Mouse (Mus musculus): ENCODE results near the gene Znhit1.

Znhit1 gene

DNA sequence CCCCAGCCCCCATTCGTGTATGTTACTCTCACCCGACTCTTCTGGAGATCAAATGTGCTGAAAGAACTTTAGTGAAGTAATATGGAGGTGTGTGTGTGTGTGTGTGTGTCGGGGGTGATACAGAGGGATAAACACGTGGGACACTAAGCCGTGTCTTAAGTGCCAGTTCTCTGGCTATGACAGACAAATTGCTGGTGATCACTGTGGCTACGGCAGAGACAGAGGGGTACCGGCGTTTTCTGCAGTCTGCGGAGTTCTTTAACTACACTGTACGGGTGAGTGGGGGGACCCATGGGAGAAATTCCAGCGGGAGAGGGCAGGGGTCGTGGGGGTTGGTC lies at the start of gene Znhit1:
TSS of gene Znhit1 (minus strand) at position 88 of the 338 bp plus-strand sequence.
- no peak for DNase-seq (ENCODE audit: low read depth, low spot score)

- DNase-seq (ENCODE audit: low read depth, low spot score): no peak
Measured at GRCm38 (mm10) chr5:137036211-137036610, 48.4 kb upstream of the Znhit1 start.

DNA sequence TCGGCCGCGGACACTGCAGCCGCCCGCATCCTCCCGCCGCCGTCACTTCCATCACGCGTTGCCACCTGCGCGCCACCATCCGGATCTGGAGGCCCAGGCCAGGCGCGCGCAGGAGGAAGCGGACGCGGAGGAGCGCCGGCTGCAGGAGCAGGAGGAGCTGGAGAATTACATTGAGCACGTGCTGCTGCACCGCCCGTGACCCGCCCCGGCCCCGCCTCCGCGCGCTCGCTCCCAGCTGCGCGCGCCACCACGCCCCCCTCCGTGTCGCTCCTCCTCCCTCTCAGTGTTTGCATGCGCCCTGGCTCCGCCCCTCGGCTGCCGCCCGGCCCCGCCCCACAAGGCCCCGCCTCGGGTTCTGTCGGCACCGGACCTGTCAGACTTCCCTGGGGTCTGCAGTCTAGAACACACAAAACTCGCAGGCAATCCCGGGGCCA lies 44.8 kb upstream of the Znhit1 start:
- peak; percentile 65 for DNase-seq (ENCODE audit: low read depth, low spot score)

DNA sequence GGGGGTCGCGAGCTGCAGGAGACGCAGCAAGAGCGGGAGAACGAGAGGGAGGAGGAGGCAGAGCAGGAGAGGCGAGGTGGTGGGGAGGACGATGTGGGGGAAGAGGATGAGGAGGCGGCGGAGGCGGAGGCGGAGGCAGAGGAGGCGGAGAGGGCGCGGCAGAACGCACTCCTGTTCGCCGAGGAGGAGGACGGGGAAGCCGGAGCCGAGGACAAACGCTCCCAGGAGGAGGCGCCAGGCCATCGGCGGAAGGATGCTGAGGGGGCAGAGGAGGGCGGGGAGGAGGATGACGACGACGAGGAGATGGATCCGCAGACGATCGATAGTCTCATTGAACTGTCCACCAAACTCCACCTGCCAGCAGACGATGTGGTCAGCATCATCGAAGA lies 44.2 kb upstream of the Znhit1 start:
- DNase-seq (ENCODE audit: low read depth, low spot score): no peak

DNA sequence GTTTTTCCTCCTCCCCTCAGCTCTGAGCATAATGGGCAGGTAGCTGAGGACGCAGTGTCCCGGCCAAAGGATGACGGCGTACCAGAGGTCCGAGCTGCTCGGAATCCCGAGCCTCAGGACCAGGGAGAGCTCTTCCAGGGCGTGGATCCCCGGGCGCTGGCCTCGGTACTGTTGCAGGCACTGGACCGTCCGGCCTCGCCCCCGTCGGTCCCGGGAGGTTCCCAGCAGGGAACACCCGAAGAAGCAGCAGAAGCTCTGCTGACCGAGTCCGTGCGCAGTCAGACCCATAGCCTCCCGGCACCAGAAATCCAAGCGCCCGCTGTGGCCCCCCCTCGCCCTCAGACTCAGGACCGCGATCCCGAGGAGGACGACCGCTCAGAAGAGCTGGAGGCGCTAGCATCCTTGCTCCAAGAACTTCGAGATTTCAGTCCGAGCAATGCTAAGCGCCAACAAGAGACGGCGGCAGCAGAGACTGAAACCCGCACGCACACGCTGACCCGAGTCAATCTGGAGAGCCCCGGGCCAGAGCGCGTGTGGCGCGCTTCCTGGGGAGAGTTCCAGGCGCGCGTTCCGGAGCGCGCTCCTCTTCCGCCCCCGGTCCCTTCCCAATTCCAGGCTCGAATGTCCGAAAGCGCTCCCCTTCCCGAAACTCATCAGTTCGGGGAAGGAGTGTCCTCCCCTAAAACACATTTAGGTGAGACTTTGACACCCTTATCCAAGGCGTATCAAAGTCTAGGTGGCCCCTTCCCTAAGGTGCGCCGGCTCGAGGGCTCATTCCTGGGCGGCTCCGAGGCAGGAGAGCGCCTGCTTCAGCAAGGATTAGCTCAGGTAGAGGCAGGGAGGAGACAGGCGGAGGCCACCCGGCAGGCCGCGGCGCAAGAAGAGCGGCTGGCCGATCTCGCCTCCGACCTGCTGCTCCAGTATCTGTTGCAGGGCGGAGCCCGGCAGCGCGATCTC lies 43.5 kb upstream of the Znhit1 start:
- no peak for DNase-seq (ENCODE audit: low read depth, low spot score)

- DNase-seq (ENCODE audit: low read depth, low spot score): no peak
Measured at GRCm38 (mm10) chr5:137030416-137030810, 42.6 kb upstream of the Znhit1 start.

GRCm38 (mm10) chr5:137029643-137030415 lies 42.0 kb upstream of the Znhit1 start:
- DNase-seq (ENCODE audit: low read depth, low spot score): peak; percentile 86

- no peak for DNase-seq (ENCODE audit: low read depth, low spot score)
Measured at GRCm38 (mm10) chr5:137029273-137029585, 41.4 kb upstream of the Znhit1 start.

GRCm38 (mm10) chr5:137028561-137029272 lies 40.9 kb upstream of the Znhit1 start:
- DNase-seq (ENCODE audit: low read depth, low spot score): no peak

DNA sequence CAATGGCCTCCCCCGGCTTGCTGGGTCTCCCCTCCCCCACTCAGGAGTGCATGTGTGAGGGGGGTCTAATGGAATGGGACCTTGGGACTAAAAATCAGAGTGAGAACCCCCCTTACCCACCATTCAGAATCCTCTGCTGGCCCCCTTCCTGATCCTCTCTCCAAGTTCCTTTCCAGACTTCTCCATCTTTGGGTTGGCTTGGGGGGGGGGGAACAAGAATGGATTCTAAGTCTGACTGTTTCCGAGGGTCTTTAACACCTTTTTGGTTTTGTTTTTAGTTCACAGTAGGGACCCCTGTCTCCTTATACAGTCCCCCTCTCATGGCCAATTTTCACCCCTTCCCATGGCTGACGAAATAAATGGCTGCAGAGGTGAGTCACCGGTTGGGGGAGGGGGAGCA lies 38.3 kb upstream of the Znhit1 start, which contains the start of gene Vgf:
TSS of gene Vgf (plus strand) at position 301 of the 400 bp plus-strand sequence.
- DNase-seq (ENCODE audit: low read depth, low spot score): no peak

GRCm38 (mm10) chr5:137025132-137025531 lies 37.3 kb upstream of the Znhit1 start:
- peak; percentile 66 for DNase-seq (ENCODE audit: low read depth, low spot score)

DNA sequence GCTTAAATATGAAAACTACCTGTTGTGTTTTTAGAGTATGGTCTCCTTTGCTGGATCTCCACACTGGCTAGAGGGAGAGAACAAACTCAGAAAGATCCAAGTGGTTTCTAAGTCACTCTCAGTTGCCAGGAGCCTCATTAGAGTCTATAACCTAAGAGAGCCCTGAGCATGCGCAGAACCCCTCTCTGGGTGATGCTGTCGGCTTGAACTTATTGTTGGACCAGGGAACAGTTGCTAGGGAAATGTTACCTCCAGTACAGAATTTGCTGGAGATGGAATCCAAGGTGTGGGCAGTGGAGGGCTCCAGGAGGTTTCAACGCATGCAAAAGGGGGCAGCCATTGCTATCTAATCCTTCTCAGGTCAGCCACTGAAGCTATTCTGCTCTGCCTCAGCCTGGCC lies 36.5 kb upstream of the Znhit1 start:
- DNase-seq (ENCODE audit: low read depth, low spot score): no peak

- no peak for DNase-seq (ENCODE audit: low read depth, low spot score)
Measured at GRCm38 (mm10) chr5:137015913-137016312, 28.1 kb upstream of the Znhit1 start.

DNA sequence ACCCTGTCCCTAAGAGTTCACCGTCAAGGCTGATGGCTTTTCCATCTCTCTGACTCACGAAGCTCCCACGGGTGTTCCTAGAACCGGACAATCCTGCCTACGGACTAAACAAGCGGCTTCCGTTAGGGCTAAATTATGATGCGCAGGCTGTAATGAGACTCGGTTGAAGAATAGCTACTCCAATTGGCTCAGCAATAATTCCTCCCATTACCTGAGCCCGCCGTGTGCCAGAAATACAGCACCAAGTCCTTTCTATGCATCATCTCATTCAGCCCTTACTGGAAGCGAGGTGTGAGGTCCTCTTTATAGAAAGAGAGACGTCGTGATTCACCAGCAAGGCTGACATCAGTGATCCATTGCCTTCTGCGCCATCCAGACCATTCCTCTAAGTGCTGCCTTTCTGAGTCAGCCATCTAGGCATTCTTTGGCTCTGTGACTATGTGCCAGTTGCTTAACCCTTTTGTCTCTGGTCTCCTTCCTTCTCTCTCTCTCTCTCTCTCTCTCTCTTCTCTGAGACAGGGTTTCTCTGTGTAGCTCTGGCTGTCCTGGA lies 24.7 kb upstream of the Znhit1 start:
- no peak for DNase-seq (ENCODE audit: low read depth, low spot score)

GRCm38 (mm10) chr5:137009988-137010387 lies 22.2 kb upstream of the Znhit1 start:
- DNase-seq (ENCODE audit: low read depth, low spot score): no peak

- no peak for DNase-seq (ENCODE audit: low read depth, low spot score)
Measured at GRCm38 (mm10) chr5:137007276-137007675, 19.5 kb upstream of the Znhit1 start.

DNA sequence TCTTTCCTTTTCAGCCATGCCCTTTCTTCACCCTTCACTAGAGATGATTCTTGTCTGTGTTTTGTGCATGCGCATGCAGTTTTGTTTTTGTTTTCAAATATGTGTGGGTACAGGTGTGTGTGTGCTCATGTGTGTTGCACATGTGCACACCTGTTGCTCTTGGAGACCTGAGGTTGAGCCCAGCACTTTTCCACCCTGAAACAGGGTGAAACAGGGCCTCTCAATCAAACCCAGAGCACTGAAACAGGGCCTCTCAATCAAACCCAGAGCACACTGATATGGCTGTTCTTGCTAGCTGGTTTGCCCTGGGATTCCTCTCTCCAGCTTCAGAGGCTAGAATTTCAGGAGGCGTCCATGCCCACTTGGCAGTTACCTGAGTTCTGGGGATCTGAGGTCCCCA lies 12.8 kb upstream of the Znhit1 start:
- no peak for DNase-seq (ENCODE audit: low read depth, low spot score)

DNA sequence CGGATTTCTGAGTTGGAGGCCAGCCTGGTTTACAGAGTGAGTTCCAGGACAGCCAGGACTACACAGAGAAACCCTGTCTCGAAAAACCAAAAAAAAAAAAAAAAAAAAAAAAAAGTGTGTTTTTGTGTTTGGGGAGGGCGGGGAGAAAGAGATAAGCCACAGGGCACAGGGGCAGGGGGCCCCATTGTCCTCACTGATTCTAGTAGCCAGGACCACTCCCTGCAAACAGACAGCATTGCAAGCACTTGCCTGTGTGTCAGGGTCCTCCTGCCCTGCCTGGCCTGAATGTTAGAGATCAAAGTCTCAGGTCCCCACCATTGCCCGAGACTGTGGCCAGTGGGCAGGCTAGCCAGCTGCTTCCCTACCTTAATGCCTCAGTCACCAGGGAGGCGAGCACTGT lies 11.6 kb upstream of the Znhit1 start:
- DNase-seq (ENCODE audit: low read depth, low spot score): no peak

DNA sequence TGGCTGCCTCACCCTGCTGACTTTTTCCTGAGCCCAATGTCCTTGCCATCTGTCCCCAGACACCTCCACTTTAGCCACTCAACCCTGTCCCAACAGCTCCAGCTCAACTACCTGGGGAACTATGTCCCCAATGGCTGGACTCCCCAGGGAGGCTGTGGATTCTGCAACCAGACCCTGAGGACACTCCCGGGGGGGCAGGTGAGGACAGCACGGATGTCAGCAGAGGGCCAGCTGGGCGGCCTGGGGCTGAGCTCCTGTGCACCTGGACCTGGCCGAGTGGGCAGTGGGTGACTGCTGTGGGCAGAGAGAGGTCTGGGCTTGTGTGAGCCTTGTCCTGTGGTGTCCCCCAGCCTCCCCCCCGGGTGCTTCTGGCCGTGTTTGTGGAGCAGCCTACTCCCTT lies 2.0 kb upstream of the Znhit1 start:
- no peak for DNase-seq (ENCODE audit: low read depth, low spot score)

DNA sequence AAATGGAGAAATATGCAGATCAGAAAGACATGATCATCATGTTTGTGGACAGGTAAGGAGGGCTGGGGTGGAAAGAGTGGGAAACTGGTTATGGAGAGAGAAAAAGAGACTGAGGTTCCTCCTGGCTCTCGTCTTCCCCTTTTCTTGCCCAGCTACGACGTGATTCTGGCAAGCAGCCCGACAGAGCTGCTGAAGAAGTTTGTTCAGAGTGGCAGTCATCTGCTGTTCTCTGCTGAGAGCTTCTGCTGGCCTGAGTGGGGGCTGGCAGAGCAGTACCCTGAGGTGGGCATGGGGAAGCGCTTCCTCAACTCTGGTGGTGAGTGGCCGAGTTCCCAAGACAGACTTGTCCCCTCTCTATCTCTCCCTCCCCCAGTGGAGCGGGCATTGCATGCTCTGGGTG lies 599 bp upstream of the Znhit1 start:
- DNase-seq (ENCODE audit: low read depth, low spot score): no peak

DNA sequence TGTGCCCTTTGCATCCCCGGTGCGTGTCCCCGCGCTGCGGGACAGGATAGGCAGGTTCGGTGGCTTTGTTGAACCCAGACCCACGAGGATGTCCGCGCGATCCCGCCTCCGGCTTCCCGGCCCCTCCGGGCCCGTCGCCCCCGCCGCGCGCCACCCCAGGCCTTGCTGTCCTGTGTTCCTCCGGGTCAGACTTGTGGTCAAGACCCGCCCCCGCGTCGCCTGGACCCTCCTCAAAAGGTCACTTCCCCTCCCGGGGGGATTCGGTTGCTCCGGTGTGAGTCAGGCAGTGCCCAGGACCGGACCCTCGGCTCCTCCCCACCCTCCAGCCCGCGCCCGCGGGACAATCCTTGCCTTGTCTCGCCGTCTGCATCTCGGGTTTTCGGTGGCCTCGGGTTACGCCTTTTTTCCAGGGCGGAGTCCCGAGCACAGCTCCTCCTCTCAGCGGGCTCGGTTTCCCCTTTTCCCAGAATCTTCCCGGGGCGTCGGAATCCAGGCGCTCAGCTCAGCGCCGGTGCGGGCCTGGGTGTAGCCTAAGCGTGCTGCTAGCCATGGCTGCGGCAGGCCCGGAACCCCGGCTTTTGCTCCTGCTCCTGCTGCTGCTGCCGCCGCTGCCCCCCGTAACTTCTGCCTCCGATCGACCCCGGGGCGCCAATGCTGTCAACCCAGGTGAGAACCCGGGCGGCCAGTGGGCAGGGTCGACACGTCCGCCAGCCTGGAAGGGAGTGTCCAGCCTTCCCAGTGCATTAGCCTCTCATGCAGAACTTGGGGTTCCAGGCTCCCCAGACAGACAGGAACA lies 485 bp downstream of the Znhit1 start:
- DNase-seq (ENCODE audit: low read depth, low spot score): peak; percentile 31
